Mouse (Mus musculus): Measurements from ENCODE around the gene Ttc39b.

DNA sequence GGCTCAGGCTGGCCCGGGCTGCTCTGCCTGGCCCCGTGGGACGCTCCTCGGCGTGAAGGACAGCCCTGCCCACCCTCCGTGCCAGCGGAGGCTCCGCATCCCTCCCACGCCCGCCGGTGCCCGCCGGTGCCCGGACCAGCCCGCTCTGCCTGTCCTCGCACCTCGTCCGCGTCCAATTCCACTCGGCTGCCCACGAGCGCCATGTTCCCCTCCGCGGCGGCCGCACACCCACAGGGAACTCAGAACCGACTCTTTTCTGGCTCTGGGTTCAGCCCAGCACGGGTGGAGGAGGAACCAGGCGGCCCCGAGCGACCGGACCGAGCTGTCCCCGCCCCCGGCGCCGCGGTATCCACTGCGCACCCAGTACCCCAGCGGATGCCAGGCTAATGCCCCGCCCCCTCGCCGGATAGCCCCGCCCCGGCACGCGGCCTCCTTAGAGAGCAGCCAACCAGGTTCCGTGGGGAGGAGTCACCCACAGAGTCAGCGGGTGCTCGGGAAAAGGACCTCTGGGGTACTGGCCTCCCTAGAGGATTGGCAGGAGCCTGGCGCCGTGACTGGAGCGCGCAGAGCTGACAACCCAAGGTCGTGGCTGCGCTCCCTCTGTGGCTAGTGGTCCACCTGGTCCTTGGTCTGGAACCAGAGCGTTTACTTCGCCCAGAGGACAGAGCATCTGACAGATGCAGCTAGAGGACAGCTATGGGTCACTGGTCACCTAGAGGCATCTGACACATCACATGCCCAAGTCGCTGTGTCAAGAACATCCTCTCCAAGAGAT is at the start of gene Ttc39b:
- no peak for TF ChIP-seq CTCF (IDR thresholded peaks at IDR 0.05; ENCODE audit: low read depth, low read length)
- no peak for TF ChIP-seq POLR2A (IDR thresholded peaks at IDR 0.05; ENCODE audit: borderline replicate concordance, low read depth, low read length)
